In genomic region chr11:47845894-47846293, GRCm38 (mm10) we compare ENCODE assay signal across 24 mouse cellular contexts.
DNase-seq lines count a peak whose midpoint lies in the region; ATAC-seq and TF ChIP-seq lines count a peak whose summit lies in the region.
"Had no signal": no experiment of that assay in that cellular context is flagged by ENCODE, and none has a peak within 500 bp of the region (broad histone marks: within the 10 kb centered on the region; RNA-seq: fewer than 3 reads in every experiment).

No protein-coding gene starts in this region.

- H3K27me3 ChIP-seq in forebrain, embryonic 10.5 days (ENCODE audit: poor library complexity, severe bottlenecking), result peaks cover 48% of the 10 kb centered on the region
- no peaks in the 10 kb centered on the region for H3K27me3 ChIP-seq in forebrain, embryonic 13.5 days
- peaks cover 23% of the 10 kb centered on the region for H3K27me3 ChIP-seq in midbrain, embryonic 10.5 days (ENCODE audit: low read depth, poor library complexity, severe bottlenecking)
- H3K27me3 ChIP-seq in midbrain, postnatal 0 days (ENCODE audit: insufficient read depth, low read length), result no peaks in the 10 kb centered on the region
- H3K27me3 ChIP-seq: CH12.LX; kidney, embryonic 15.5 days; limb, embryonic 13.5 days; lung, embryonic 15.5 days had no signal

- DNase-seq in forebrain, embryonic 10.5 days (ENCODE audit: extremely low spot score, low spot score), result peak; percentile 15
- DNase-seq in midbrain, embryonic 10.5 days (ENCODE audit: low spot score), result peak; percentile 20
- no peak for DNase-seq in midbrain, postnatal 0 days (ENCODE audit: low spot score)
- DNase-seq in retina, embryonic 14.5 days (ENCODE audit: low spot score), result peak; percentile 56
- no peak for DNase-seq in retina, postnatal 1 day
- DNase-seq in layer of hippocampus, postnatal 14 days (ENCODE audit: low spot score in 2 of 2), result no peak
- DNase-seq in kidney, postnatal 4 days, result no peak
- DNase-seq: adrenal gland, adult 8-10 months; cerebellum, adult 9-10 months; gastrocnemius, postnatal 14 days; heart, postnatal 36 days; kidney, adult 18-20 months; kidney, postnatal 25 days; right cerebral cortex, postnatal 14 days; thymus, postnatal 4 days had no signal

- H3K36me3 ChIP-seq in forebrain, embryonic 10.5 days (replicated peaks), result no peaks in the 10 kb centered on the region
- H3K36me3 ChIP-seq in forebrain, embryonic 13.5 days (ENCODE audit: poor library complexity, severe bottlenecking), result no peaks in the 10 kb centered on the region
- no peaks in the 10 kb centered on the region for H3K36me3 ChIP-seq in midbrain, embryonic 10.5 days
- no peaks in the 10 kb centered on the region for H3K36me3 ChIP-seq in midbrain, postnatal 0 days (ENCODE audit: insufficient read depth, low read length)
- H3K36me3 ChIP-seq: kidney, embryonic 15.5 days; limb, embryonic 13.5 days; lung, embryonic 15.5 days had no signal

- WGBS in forebrain, embryonic 10.5 days, result 14% methylated on average over 3 of the region's 3 CpGs
- 10% methylated on average over 3 of the region's 3 CpGs for WGBS in forebrain, embryonic 13.5 days
- 18% methylated on average over 3 of the region's 3 CpGs for WGBS in midbrain, embryonic 10.5 days
- WGBS in midbrain, postnatal 0 days, result 8% methylated on average over 3 of the region's 3 CpGs

- no peak overlapping the region for H3K4me2 ChIP-seq in forebrain, embryonic 13.5 days
- H3K4me2 ChIP-seq in midbrain, postnatal 0 days (ENCODE audit: low read depth, low read length, poor library complexity, severe bottlenecking), result no peak overlapping the region
- H3K4me2 ChIP-seq: heart, embryonic 11.5 days; kidney, embryonic 15.5 days; limb, embryonic 13.5 days; liver, embryonic 11.5 days; lung, embryonic 15.5 days had no signal

- H3K4me1 ChIP-seq in forebrain, embryonic 10.5 days, result peaks cover 10% of the 10 kb centered on the region; the same call in 1 of the 2 replicates
- no peaks in the 10 kb centered on the region for H3K4me1 ChIP-seq in forebrain, embryonic 13.5 days
- peaks cover 12% of the 10 kb centered on the region for H3K4me1 ChIP-seq in midbrain, embryonic 10.5 days
- no peaks in the 10 kb centered on the region for H3K4me1 ChIP-seq in midbrain, postnatal 0 days (ENCODE audit: insufficient read depth, low read length)
- H3K4me1 ChIP-seq: kidney, embryonic 15.5 days; limb, embryonic 13.5 days; lung, embryonic 15.5 days had no signal

- no peak for TF ChIP-seq CTCF in midbrain, postnatal 0 days (IDR thresholded peaks at IDR 0.05)

- no peaks in the 10 kb centered on the region for H3K9me3 ChIP-seq in forebrain, embryonic 10.5 days
- no peaks in the 10 kb centered on the region for H3K9me3 ChIP-seq in forebrain, embryonic 13.5 days (replicated peaks)
- H3K9me3 ChIP-seq in midbrain, embryonic 10.5 days (replicated peaks), result no peaks in the 10 kb centered on the region
- H3K9me3 ChIP-seq in midbrain, postnatal 0 days (ENCODE audit: low read length), result no peaks in the 10 kb centered on the region
- H3K9me3 ChIP-seq: kidney, embryonic 15.5 days; limb, embryonic 13.5 days; lung, embryonic 15.5 days had no signal

- H3K27ac ChIP-seq in forebrain, embryonic 10.5 days, result no peak overlapping the region
- no peak overlapping the region for H3K27ac ChIP-seq in forebrain, embryonic 13.5 days
- no peak overlapping the region for H3K27ac ChIP-seq in midbrain, embryonic 10.5 days (replicated peaks)
- no peak overlapping the region for H3K27ac ChIP-seq in midbrain, postnatal 0 days (ENCODE audit: low read depth, low read length)
- H3K27ac ChIP-seq: kidney, embryonic 15.5 days; layer of hippocampus, adult 2 months; limb, embryonic 13.5 days; lung, embryonic 15.5 days had no signal

- no peak overlapping the region for H3K4me3 ChIP-seq in forebrain, embryonic 10.5 days
- H3K4me3 ChIP-seq in forebrain, embryonic 13.5 days, result no peak overlapping the region
- no peak overlapping the region for H3K4me3 ChIP-seq in midbrain, embryonic 10.5 days
- H3K4me3 ChIP-seq in midbrain, postnatal 0 days (ENCODE audit: low read depth, low read length), result no peak overlapping the region
- H3K4me3 ChIP-seq: kidney, embryonic 15.5 days; layer of hippocampus, adult 2 months; limb, embryonic 13.5 days; lung, embryonic 15.5 days had no signal

- H3K9ac ChIP-seq in forebrain, embryonic 13.5 days, result no peak overlapping the region
- no peak overlapping the region for H3K9ac ChIP-seq in midbrain, postnatal 0 days (replicated peaks; ENCODE audit: low read length, poor library complexity, severe bottlenecking)
- H3K9ac ChIP-seq: kidney, embryonic 15.5 days; limb, embryonic 13.5 days; lung, embryonic 15.5 days had no signal

- no peak for ATAC-seq in forebrain, embryonic 13.5 days
- ATAC-seq in midbrain, postnatal 0 days (ENCODE audit: low FRiP score), result no peak
- ATAC-seq: hindbrain, embryonic 16.5 days had no signal

Comparison
In these comparisons a context has a peak if more than half of its experiments do, and no peak if none do; other contexts are left out.
1. DNase-seq: peak in forebrain, embryonic 10.5 days (single experiment), midbrain, embryonic 10.5 days (single experiment) and retina, embryonic 14.5 days (single experiment); none in midbrain, postnatal 0 days (single experiment), retina, postnatal 1 day (single experiment), layer of hippocampus, postnatal 14 days (0 of 2) and kidney, postnatal 4 days (0 of 2).